Mouse (Mus musculus) gastrocnemius, adult 18-20 months (tissue): Measurements from ENCODE around the gene Disp1. TPM values are rescaled to one million over a fixed set of nuclear protein-coding genes. Genes with fewer than 3 reads are reported as not detected.

Source experiments
- DNase-seq: peaks from one replicate; pipeline ENCODE4 v3.0.0; 2021; ENCODE audit warnings: low spot score
- total RNA-seq, 2 experiments: library from RNA; stranded (reverse); gene quantifications; 2 replicates each; pipeline ENCODE4 v1.2.3; 2021

Gene Disp1
- total RNA-seq, 2 experiments from 2014 or later = 2.3 to 3.3 TPM

GRCm38 (mm10) chr1:183091203-183091602, 130.1 kb downstream of the Disp1 start:
- DNase-seq = no peak

GRCm38 (mm10) chr1:183088661-183089060, 132.7 kb downstream of the Disp1 start:
- no peak for DNase-seq

- no peak for DNase-seq
Measured at GRCm38 (mm10) chr1:183086843-183087242, 134.5 kb downstream of the Disp1 start.

GRCm38 (mm10) chr1:183084085-183085050, 137.0 kb downstream of the Disp1 start:
- DNase-seq = no peak

GRCm38 (mm10) chr1:183082436-183082835, 138.9 kb downstream of the Disp1 start:
- peak; percentile 48 for DNase-seq

- no peak for DNase-seq
Measured at GRCm38 (mm10) chr1:183081126-183081525, 140.2 kb downstream of the Disp1 start.

GRCm38 (mm10) chr1:183075121-183075822, 146.1 kb downstream of the Disp1 start:
- no peak for DNase-seq

- DNase-seq = peak; percentile 54
Measured at GRCm38 (mm10) chr1:183072263-183073050, 148.9 kb downstream of the Disp1 start.

GRCm38 (mm10) chr1:183069954-183070649, 151.2 kb downstream of the Disp1 start:
- no peak for DNase-seq

GRCm38 (mm10) chr1:183067807-183068206, 153.5 kb downstream of the Disp1 start:
- DNase-seq = no peak

- no peak for DNase-seq
Measured at GRCm38 (mm10) chr1:183066981-183067380, 154.3 kb downstream of the Disp1 start.

GRCm38 (mm10) chr1:183060611-183061010, 160.7 kb downstream of the Disp1 start:
- DNase-seq = no peak

GRCm38 (mm10) chr1:183056289-183056655, 165.1 kb downstream of the Disp1 start:
- peak; percentile 33 for DNase-seq

GRCm38 (mm10) chr1:183055608-183056288, 165.6 kb downstream of the Disp1 start:
- peak; percentile 72 for DNase-seq

GRCm38 (mm10) chr1:183052663-183053062, 168.7 kb downstream of the Disp1 start:
- peak; percentile 40 for DNase-seq

GRCm38 (mm10) chr1:183049295-183049694, 172.0 kb downstream of the Disp1 start:
- peak; percentile 25 for DNase-seq

- DNase-seq = no peak
Measured at GRCm38 (mm10) chr1:183047913-183048523, 173.3 kb downstream of the Disp1 start.

- DNase-seq = peak; percentile 25
Measured at GRCm38 (mm10) chr1:183047191-183047912, 174.0 kb downstream of the Disp1 start.

- no peak for DNase-seq
Measured at GRCm38 (mm10) chr1:183046081-183046480, 175.2 kb downstream of the Disp1 start.
